Mouse (Mus musculus): ENCODE data around the gene Emilin3.

DNA sequence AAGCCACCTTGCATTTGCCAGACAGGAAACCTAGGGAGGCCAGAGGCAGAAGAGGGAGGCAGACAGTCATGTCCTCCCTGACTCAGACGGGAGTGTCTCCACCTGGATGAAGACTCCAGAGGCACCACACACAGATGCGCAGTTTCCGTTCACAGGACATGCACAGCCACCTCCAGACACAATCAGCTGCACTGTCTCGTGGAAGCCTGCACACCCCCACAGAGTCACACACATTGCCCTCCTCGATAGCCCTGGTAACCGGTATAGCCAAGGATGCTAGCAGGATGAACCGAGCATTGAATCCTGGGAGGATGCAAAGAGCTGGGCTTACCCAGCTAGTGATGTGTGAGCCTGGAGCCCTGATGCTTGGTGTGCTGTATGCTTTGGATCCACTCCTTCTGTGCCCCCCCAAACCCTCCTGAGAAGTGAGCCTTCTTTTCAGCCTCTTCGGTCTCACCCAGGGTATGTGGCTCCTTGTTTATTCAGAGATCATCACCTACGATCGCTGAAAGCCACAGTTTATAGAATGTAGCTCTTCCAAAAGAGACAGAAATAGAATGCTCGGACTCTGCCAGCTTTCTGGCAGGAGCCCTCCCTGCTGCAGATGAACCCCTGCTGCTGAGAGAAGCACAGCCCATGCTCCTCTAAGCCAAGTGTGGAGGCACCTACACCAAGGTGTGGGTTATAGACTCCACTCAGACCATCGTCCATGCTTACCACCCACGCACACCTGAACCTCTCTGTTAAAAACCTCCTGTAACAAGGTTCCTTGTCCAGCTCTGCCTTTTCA is 3.9 kb upstream of the Emilin3 start:
- TF ChIP-seq CTCF (IDR thresholded peaks at IDR 0.05): no peak
- TF ChIP-seq EP300 (IDR thresholded peaks at IDR 0.05): no peak
